Mouse (Mus musculus): ENCODE measurements around the gene Kcnip2. TPM values are rescaled to one million over a fixed set of nuclear protein-coding genes. Genes with fewer than 3 reads are reported as not detected.
A peak's percentile ranks its signal among the peaks of the same experiment; 100 is the strongest.

Kcnip2 gene
- total RNA-seq, 2 experiments from 2014 or later: 193 to 195 TPM

DNA sequence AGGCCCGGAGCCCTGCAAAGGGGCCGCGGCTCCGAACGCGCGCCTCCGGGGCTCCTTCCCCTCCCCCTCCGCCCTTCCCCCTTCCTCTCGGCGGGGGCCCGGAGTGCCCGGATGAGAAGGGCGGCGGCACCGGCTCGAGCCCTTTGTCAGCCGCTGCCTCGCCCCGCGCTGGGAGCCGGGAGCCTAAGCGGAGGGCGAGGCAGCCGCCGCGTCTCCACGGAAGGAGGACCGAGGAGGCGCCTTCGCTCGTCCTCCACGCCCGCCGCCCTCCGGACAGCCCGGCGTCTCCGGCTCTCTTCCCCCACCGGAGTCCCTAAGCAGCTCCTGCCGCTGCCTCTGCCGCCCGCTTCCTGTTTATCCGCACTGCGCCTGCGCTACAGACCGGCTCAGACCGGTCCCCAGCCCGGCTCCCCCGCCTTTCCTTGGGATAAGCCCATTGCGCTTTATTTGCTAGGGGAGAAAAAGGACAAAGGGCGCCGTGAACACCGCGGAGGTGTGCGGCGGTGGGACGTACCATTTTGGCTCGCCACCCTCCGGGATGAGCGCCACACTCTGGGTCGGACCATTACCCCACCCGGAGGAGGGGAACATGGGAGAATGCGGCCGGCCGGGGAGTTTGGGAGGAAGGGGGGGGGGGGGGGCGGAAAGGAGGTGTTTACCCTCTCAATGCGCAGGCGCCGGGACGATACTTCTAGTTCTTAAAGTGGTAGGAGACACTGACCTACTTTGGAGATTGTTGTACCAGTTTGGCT, 32.5 kb downstream of the Kcnip2 start, which contains the start of gene Mgea5:
Gene Mgea5 (minus strand): TSS at position 657 of the 752 bp plus-strand sequence.
- DNase-seq (ENCODE audit: low spot score in 2 of 2): peak; percentile 98 to 99

DNA sequence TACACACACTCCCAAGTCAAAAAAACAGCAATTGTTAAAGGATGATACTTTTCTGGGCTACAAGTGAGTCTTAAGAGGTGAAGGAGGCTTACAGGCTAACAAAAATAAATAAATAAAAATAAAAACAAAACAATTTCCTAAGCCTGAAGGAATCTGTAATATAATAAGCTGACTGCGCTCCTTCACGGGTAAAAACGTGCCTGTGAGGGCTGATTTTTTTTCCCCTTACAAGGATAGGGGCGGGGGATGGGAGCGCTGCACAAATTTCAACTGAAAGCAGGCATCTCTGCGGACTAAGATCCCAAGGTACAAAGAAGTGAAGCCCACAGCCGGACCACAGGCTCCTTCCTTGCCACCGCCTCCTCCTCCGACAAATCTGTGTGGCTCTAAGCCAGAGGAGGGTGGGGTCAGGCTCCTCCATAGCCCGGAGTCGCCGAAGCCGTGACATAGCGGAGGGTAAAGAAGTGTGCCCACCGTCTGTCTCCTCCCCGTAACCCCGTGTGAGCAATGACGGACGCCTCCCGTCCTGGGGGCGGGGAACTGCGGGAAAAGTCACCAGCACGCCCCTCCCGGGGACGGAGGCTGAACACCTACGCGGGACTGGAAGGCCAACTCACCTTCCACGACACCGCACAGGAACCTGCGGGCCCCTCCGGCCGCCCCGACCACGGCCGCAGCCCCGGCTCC, 33.4 kb downstream of the Kcnip2 start:
- peak; percentile 50 to 54 for DNase-seq (ENCODE audit: low spot score in 2 of 2)

DNA sequence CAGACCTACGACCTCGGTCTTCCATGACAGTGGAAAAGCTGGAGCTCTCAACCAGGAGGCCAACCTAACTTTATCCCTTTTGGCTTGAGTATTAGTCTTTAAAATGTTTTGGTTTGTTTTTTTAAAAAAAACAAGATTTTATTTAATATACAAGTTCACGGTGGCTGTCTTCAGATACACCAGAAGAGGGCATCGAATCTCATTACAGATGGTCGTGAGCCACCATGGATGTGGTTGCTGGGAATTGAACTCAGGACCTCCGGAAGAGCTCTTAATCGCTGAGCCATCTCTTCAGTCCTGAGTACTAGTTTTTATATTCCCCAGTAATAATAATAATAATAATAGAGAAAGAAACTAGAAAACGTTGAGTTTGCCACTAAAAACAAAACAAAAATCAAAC, 34.2 kb downstream of the Kcnip2 start:
- no peak for DNase-seq (ENCODE audit: low spot score in 2 of 2)

DNA sequence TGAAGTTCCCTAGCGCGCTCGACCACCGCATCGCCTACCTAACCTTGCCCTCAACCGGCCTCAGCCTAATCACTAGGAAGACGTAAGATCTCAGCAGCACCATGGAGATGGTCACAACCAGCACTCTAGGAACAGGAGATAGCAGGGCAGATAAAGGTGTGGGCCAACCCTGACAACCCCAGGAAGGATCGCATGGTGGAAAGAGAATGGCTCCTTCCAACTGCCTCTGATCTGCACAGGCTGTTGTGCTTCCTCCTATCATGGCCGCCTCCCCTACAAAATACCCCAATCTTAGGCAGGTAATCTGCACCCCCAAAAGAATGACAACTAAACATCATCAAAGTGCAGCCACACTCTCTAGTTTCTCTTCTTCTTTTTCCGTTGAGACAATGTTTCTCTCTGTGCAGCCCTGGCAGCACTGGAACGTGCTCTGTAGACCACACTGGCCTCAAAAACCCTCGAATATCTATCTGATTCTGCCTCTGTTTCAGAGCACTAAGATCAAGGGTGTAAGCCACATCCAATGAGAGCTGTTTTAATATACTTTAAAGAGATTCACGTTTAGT, 35.4 kb downstream of the Kcnip2 start:
- DNase-seq (ENCODE audit: low spot score in 2 of 2): no peak

DNA sequence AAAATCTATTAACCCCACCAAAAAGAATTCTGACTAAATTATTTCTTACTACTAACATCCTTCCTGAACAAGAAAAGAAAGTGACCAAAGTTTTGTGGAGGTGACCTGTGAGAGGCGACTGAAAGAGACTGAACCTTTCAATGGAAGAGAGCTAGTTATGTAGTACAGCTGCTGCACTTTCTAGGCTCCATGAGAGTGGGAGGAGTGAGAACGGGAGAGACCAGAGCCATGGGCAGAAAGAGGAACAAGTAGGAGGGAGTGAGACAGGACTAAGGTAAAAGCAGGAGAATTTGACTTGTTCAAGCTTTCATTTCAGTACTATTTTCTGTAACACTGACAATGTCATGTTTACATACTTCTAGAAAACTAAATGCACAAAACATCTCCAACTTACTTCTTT, 40.4 kb downstream of the Kcnip2 start:
- DNase-seq (ENCODE audit: low spot score in 2 of 2): no peak

DNA sequence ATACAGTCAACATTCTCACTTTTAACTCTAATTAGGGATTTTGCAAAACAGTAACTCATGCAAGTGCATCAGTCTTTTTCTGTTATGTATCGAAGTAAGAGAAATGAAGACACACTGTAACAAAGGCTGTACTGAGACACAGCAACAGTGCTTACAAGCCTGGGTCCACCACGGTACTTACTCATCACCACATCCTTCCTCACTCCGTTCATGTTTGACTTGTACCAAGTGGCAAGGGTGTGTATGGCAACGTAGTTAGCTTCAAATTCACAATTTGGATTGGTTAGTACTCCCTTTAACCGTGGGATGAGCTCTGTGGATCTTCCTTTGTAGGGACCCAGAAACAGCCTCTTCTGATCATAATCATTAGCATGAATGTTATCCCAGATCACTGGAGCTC, 44.4 kb downstream of the Kcnip2 start:
- DNase-seq (ENCODE audit: low spot score in 2 of 2): no peak

DNA sequence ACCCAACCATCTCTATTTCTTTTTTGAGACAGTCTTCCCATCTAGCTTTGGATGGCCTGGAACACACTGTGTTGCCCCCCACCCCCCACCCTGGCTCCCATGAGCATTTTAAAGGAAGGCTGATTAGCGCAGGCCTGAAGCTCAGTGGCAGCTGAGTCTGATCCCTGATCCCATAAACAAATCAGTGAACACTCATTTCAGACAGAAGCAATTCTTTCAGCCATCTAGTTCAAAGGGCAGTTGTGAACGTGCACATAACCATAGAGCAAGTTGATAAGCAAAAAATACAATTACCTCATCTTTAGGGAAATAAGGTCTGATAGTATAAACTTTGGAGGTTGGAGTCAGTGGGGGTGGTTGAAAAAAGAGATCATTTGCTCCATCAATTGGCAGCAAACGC, 55.1 kb downstream of the Kcnip2 start:
- no peak for DNase-seq (ENCODE audit: low spot score in 2 of 2)

DNA sequence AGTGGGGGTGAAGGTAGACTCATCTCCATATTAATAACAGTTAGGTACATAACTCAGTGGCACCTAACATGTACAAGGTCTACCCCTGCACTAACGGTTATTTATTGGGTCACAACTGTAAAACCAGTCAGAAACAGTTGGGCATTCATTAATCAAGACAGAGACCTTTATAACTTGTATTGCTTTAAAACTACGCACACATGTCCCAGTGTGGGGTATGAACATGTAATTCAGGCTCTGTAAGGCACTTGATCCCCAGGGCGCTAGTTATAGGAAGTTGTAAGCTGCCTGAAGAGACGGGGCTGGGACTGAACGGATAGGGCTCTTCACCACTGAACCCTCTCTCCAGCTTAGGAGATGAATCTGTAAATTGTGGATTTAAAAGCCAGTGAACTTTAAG, 57.2 kb downstream of the Kcnip2 start:
- no peak for DNase-seq (ENCODE audit: low spot score in 2 of 2)

DNA sequence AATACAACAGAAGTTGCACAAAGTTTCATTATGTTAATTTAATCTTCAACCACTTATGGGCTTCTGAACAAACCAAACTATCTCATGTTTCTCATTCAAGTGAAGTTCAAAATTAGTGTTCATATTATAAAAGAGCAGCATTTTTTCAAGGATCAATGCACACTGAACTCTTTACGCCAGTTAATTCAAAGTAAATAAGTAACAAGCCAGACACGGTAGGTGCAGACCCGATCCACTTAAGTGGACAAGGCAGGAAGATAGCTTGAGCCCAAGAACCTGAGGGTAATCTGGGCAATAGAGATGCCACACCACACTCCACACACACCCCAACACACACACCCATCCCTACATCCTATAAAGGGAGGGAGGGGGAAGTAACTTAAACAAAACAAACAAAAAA, 62.3 kb downstream of the Kcnip2 start:
- DNase-seq (ENCODE audit: low spot score in 2 of 2): no peak

DNA sequence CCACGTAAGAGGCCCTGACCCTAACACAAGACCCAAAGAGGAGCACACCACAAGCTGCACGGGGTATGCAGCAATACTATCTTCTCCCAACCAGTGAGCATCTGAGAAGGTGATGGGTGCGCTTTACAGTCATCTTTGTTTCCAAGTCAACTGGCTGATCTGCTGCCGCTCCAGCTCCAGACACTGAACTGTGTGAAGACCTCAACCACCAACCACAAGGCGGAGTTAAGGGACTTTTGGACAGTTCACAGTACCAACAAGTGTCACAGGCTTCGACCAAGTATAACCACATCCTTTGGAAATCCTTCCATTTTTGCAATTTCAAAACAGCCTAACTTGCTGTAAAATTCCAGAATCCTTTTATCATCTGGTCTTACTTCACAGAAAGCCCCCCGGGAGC, 64.0 kb downstream of the Kcnip2 start:
- no peak for DNase-seq (ENCODE audit: low spot score in 2 of 2)

DNA sequence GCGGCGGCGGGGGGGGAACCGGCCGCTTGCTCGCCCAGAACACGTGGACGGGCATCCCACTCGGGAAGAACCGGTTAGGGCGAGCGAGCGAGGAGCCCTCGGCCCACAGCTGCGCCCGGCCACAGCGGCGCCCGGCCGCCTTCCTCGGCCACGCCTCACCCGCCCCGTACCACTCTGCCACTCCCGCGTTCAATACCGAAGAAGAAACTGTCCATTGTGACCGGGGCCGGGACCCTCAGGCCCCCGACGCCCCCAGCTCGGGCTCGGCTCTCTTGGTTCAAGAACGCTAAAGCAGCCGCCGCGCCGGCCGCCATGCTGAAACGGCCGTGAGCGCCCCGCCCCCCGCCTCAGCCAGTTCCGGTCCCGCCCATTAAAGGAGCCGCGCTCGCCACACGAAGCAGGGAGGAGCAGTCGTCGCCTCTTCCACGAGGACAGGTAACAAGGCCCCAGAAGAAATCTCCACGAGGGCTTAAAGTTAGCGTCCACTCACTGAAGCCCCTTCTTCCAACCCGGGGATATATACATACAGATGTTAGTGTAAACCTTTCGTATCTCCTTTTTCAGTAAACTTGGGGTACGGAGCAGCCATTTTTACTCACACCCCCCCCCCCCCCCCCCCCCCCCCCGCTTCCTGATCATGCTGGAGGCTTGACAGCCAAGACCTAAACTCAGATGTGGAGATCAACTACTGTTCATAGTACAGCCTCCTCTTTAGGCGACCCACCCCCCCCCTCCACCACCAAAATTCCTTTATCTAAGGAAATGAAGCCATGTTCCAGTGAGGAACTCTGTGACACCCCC, 66.4 kb downstream of the Kcnip2 start, which contains the start of gene Npm3:
Gene Npm3 (minus strand): TSS at position 349 of the 801 bp plus-strand sequence.
- DNase-seq (ENCODE audit: low spot score in 2 of 2): peak; percentile 75

DNA sequence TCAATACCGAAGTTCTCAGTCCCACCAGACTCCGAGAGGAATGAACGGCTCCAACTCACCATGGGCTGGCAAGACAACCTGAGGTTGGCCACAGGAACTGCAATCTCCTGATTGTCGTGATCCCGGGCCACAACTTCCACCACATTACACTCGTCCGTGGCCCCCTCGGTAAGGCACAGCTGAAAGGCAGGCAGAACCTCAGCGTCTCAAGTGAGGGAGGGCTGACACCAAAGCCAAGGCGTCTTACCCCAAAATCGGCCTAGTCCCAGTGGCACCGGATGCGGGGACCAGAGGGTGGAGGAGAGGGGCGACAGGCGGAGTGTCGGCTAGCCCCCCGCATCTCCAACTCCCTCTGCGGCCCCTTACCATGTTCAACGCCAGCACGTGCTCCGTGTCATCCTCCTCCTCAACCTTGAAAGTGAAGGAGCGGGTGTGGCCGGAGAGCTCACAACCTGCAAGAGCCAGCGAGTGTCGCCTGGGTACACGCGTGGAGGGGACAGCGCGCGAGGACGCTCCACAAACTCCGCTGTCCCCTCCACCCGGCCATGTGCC, 67.1 kb downstream of the Kcnip2 start:
- no peak for DNase-seq (ENCODE audit: low spot score in 2 of 2)

DNA sequence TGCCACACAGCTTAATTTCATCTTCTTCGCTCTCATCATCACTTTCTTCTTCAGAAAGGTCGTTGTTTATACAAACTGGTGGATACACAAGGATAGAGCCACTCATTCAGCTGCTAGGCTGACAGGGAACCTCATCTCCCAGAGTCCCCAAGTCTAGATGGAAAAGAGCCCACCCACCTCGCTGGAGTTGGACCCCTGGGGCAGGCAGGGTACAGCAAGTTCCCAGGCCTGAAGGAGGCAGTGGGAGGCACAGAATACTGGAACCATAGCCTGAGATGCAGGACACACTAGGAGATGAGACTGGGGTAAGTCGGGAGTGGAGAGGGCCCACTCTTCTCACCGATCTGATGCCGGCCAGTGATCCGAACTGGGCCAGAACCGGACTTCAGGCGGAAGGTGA, 67.7 kb downstream of the Kcnip2 start:
- DNase-seq (ENCODE audit: low spot score in 2 of 2): no peak

DNA sequence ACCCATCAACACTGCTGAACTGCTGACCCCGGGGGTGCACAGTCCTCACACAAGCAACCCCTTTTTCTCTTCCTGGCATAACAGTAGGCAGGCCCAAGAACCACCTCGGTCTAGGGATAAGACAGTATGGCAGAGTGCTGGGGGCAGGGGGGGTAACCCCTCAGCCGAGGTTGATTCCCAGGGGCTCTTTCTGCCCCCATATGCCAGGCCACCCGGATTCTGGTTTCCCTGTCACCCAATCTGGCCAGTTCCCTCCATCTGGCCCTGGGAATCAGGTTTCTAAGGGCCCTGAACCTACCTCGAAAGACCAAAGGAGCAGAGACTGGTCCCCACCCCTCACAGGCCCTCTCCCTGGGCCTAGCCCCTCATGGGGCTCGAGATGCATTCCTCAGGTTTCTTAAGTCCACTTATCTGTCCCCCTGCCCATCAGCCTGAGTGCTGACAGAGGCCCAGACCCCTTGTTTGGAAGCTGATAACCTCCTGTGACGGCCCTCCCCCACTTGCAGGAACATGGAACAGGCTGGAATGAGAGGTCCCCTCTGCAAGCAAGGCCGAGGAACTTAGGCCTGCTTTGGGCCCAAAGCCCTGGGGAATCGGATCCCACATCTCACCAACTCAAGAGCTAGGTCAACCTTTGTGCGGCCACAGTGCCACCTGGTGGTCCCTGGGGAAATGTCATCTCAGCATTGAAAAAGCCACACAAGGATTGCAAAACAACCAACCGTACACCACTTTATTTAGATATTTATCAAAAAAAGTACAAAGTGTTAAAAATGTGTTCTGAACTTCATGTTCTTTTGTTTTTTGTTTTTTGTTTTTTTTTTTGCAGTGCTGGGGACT, 68.6 kb downstream of the Kcnip2 start:
- peak; percentile 86 to 91 for DNase-seq (ENCODE audit: low spot score in 2 of 2)

DNA sequence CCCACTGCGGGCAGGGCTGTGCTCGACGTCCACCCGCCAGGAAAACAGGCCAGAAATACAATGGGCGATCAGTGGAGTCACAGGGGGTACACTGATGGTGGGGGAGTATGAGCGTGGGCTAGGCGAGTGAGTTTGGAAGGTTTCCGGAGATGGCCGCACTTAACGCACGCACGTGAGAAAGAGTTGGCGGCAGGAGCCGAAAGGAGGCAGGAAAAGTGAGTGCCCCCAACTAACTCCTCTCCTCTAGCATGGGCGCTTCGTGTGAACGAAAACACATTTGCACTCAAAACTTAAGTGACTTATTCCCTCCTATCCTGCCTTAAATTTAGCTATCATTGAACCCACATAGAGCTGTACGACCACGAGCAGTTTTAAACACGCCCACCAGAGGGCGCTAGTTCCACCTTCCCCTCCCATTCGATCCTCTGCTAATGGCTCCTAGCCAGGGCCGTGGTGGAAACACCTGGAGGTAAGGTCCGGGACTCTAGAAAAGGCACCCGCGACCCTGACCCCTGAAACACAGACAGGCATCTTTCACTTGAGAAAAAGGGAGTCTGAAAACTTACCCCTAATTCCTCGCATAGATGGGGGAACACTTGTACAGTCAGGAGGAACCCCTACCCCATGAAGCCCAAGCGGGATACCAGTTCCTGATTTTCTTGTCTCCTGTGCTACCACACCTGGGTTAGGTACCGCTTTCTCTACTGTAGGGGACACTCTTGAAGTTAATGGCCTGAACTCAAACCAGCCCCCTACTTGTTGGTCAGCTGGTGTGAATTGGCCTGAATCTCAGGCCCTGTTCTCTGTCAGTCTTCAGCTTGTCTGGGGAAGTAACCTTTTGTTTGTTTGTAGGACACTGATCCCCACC, 69.5 kb downstream of the Kcnip2 start:
- peak; percentile 64 to 74 for DNase-seq (ENCODE audit: low spot score in 2 of 2)

DNA sequence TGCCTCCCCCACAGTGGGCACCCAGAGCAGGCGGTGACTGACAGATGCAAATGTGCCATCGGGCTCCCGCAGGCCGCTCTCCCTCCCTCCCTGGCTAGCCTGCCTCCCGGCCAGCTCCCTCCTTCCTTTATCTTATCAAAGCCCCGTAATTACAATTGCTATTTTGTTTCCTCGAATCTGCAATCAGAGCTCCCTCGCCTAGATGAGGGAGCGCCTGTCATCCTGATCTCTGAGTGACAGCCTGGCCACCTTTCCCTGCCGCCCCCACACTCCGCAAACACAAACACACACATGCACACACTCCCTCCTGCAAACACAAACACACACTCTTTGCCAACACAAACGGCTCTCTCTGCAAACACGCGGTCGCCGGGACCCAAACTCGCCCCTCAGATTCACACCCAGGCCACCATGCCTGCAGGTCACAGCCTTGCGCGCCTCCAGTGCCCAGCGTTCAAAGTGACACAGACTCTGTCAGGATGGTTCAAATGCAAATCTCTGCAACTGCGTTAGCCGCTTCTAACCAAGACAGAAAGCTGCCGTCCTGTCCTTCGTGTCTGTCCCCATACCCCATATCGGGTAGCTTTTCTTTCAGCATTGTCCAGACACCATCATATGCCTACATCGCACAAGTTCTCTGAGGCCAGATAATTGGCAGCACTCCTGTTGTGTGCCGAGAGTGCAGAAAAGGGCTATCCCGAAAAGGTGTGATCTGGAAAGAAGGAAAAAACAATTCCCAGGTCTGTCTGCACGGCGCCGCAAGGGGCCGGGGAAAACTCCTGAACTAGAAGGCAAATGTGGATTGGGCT, 70.3 kb downstream of the Kcnip2 start:
- no peak for DNase-seq (ENCODE audit: low spot score in 2 of 2)

DNA sequence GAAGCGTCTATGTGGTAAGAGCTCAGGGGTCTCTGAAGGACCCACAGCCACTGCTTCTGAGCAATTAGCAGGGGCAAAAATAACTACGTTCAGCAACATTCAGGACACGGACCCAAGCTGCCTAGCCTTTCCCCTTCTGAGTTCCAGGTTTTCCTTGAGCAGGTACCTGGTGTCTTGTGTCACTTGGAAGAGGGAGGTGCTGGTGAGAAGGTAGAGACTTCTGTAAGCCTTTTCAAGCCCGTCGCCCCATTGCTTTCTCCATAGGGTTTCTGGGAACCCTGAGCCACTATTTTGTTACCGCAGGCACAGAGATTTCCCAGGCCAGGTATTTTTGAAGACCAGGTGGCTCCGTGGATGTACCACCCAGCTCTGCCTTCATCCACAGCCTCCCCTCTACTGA, 72.2 kb downstream of the Kcnip2 start:
- DNase-seq (ENCODE audit: low spot score in 2 of 2): no peak

DNA sequence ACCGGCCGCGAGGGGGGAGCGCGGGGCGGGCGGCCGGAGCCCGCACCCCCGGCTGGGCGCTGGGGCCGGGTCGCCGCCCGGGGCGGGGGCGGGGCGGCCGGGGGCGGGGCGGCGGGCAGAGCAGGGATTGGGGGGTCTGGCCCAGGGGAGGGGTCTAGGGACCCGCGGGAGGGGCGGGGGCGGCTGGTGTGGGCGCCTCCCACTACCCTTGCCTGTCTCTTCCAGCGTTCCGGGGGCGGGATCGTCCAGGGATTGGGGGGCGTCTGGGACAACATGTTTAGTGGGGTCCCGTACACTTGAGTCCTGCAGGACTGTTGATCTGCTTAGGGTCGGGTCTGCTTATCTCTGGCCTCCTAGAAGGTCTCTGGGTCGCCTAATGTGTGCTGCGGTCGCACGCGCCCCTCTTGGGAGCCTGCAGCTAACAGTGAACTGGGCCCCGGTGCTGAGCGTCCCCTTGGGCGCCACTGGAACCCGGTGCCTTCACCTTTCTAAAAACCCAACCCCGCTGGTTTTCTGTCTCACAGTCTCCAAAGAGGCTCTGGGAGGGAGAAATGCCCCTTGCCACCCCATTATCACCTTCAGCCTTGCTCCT, 72.8 kb downstream of the Kcnip2 start:
- DNase-seq (ENCODE audit: low spot score in 2 of 2): no peak
